Mouse (Mus musculus) thymus, adult 2 months (tissue): Measurements from ENCODE around the gene Glul. TPM values are rescaled to one million over a fixed set of nuclear protein-coding genes. Genes with fewer than 3 reads are reported as not detected.
A peak's percentile ranks its signal among the peaks of the same experiment; 100 is the strongest.

Experiments
- DNase-seq: peaks from one replicate; pipeline ENCODE4 v3.0.0; 2021
- H3K27ac ChIP-seq: fragments of 200-500 bp; 2 replicates; pipeline ENCODE4 v1.5.1; 2012; ENCODE audit warnings: low read length, control low read depth; ENCODE audit not compliant: control insufficient read depth, insufficient read depth
- H3K27me3 ChIP-seq: fragments of 200-500 bp; 2 replicates; pipeline ENCODE4 v1.6.1; 2012; ENCODE audit warnings: mild to moderate bottlenecking, low read length, moderate library complexity, mixed read lengths; ENCODE audit not compliant: control insufficient read depth, insufficient read depth
- H3K36me3 ChIP-seq: fragments of 200-500 bp; 2 replicates; pipeline ENCODE4 v1.6.1; 2012; ENCODE audit warnings: mild to moderate bottlenecking, low read length, moderate library complexity; ENCODE audit not compliant: control insufficient read depth, insufficient read depth
- H3K4me1 ChIP-seq: fragments of 200-500 bp; replicated peaks from 2 replicates; pipeline ENCODE4 v1.6.1; 2012; ENCODE audit warnings: low read length; ENCODE audit not compliant: control insufficient read depth, insufficient read depth
- H3K4me3 ChIP-seq: fragments of 200-500 bp; 2 replicates; pipeline ENCODE4 v1.5.1; 2012; ENCODE audit warnings: mild to moderate bottlenecking, low read length, control low read depth, moderate library complexity; ENCODE audit not compliant: control insufficient read depth, insufficient read depth
- CTCF ChIP-seq: fragments of 200-500 bp; IDR thresholded peaks from 2 replicates; pipeline ENCODE4 v1.5.1; 2012; ENCODE audit warnings: mild to moderate bottlenecking, control low read depth, low read length, moderate library complexity, borderline replicate concordance; ENCODE audit not compliant: control insufficient read depth, poor library complexity, insufficient read depth; ENCODE audit errors: extremely low read depth
- POLR2A ChIP-seq: fragments of 200-500 bp; IDR thresholded peaks from 2 replicates; pipeline ENCODE4 v1.6.1; 2012; ENCODE audit warnings: mild to moderate bottlenecking, low read length, control low read depth, moderate library complexity; ENCODE audit not compliant: control insufficient read depth, poor library complexity, insufficient read depth; ENCODE audit errors: extremely low read depth
- WGBS: fragments of 180-500 bp; shearing (Covaris S2); methylation state at CpG from one replicate; pipeline ENCODE4 v1.1.7; 2018; 5-methylcytosine and 5-hydroxymethylcytosine counted together
- polyA plus RNA-seq: library from polyadenylated mRNA; depleted of rRNA; stranded (reverse); fragments of >200 nt; gene quantifications from 2 replicates; pipeline ENCODE4 v1.2.3, GENCODE M21; 2012

Glul gene
- polyA plus RNA-seq, 1 experiment = 200 TPM

DNA sequence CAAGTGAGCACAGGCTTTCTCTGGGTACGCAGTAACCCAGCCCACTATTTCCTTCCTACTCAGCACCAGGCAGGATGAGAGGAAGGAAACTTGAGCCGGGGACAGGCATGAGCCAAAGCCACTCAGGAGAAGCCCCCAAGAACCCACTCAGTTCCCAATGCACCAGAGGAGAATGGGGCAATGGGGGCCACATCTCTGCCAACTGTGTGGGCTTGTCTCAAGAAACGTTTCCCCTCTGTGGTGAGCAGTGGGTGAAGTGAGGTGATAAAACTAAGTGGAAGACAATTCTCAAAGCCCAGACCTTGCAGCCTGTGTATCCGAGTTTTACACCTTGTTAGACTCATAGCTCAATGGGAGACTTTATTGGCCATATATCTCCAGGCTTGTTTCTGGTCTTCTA is 8.3 kb upstream of the Glul start, which contains the start of gene Teddm1a:
Teddm1a (plus strand) TSS at position 301 of the 400 bp plus-strand sequence.
- no peak for TF ChIP-seq CTCF
- no peak for TF ChIP-seq POLR2A
- H3K36me3 ChIP-seq = no peaks in the 10 kb centered on the region

DNA sequence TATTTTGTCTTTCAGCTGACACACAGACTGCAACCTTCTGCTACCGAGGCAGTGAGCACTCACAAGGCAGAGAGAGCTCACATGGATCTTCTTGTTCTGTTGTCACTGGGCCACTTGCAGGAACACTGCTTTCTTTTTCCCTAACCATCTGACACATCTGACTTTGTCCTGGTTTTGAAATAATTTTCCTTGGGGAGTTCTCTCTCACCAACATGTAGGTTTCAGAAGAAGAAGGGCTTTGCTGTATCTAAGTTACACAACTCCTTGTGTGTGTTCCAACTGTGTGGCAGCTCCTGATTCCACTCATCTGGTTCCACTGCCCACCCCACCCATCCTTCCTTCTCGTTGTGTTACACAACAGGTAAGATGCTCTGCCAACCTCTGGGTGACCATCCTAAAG is 6.0 kb upstream of the Glul start:
- TF ChIP-seq CTCF = no peak
- no peak for TF ChIP-seq POLR2A
- no peak for DNase-seq
- no peaks in the 10 kb centered on the region for H3K27me3 ChIP-seq
- no peak overlapping the region for H3K4me3 ChIP-seq
- H3K27ac ChIP-seq = no peak overlapping the region
- 71% methylated on average over 2 of the region's 2 CpGs for WGBS
- H3K4me1 ChIP-seq = no peaks in the 10 kb centered on the region
- H3K36me3 ChIP-seq = no peaks in the 10 kb centered on the region

More for the DNA sequence above, 8.3 kb upstream of the Glul start, which contains the start of gene Teddm1a:
- Histone ChIP-seq H3K27me3 (no peaks in the 10 kb centered on the region), H3K4me1 (no peaks in the 10 kb centered on the region), H3K4me3 (no peak within 1 kb of the TSS), H3K27ac (no peak within 1 kb of the TSS)
- DNase-seq = no peak
- 10% methylated on average over 4 of the region's 4 CpGs for WGBS

GRCm38 (mm10) chr1:153894201-153894893 is 5.4 kb upstream of the Glul start:
- H3K27ac ChIP-seq = no peak overlapping the region
- H3K36me3 ChIP-seq = no peaks in the 10 kb centered on the region
- no peaks in the 10 kb centered on the region for H3K27me3 ChIP-seq
- peaks cover 5% of the 10 kb centered on the region for H3K4me1 ChIP-seq
- WGBS = 49% methylated on average over 8 of the region's 8 CpGs
- no peak overlapping the region for H3K4me3 ChIP-seq
- no peak for TF ChIP-seq CTCF
- DNase-seq = no peak

DNA sequence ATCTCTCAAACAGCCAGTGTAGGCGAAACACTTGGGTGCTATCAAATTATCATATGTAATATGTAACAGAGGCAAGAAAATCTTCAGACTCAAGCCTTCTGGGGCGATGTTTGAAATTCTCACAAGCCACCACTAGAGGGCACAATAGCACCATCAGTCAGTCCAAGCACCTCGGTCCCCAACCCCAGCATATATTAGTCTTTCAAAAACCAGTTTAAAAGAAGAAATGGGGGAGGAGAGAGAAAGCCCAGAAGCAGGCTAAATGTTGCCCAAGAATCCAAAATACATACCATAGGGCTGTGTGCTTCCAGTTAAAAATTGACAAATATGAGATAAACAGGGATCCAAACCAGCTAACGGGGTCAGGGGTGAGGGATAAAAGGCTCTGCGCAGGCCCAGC is 4.8 kb upstream of the Glul start:
- Histone ChIP-seq H3K27me3 (no peaks in the 10 kb centered on the region), H3K4me3 (no peak overlapping the region), H3K36me3 (no peaks in the 10 kb centered on the region), H3K27ac (no peak overlapping the region), H3K4me1 (peaks cover 5% of the 10 kb centered on the region)
- peak; percentile 66 for DNase-seq
- TF ChIP-seq POLR2A = no peak
- TF ChIP-seq CTCF = no peak
- 42% methylated on average over 5 of the region's 5 CpGs for WGBS

GRCm38 (mm10) chr1:153897196-153897595 is 2.5 kb upstream of the Glul start:
- no peaks in the 10 kb centered on the region for H3K27me3 ChIP-seq
- H3K36me3 ChIP-seq = no peaks in the 10 kb centered on the region
- WGBS = 98% methylated on average over 8 of the region's 8 CpGs
- TF ChIP-seq CTCF (no peak), POLR2A (no peak)
- H3K27ac ChIP-seq = no peak overlapping the region
- H3K4me1 ChIP-seq = peaks cover 13% of the 10 kb centered on the region
- no peak for DNase-seq
- no peak overlapping the region for H3K4me3 ChIP-seq

- WGBS = 25% methylated on average over 22 of the region's 22 CpGs
- Histone ChIP-seq H3K27me3 (no peaks in the 10 kb centered on the region), H3K36me3 (peaks cover 12% of the 10 kb centered on the region), H3K27ac (peak overlapping the region; percentile 60; the same call in 1 of the 2 replicates), H3K4me3 (peak overlapping the region; percentile 90), H3K4me1 (peaks cover 13% of the 10 kb centered on the region)
- peak; percentile 5 for DNase-seq
- no peak for TF ChIP-seq CTCF
- TF ChIP-seq POLR2A = no peak
Measured at GRCm38 (mm10) chr1:153898989-153899730, 584 bp upstream of the Glul start.
